Mouse (Mus musculus) bone marrow, adult 2 months (tissue): ENCODE data around the gene Usp38. TPM values are rescaled to one million over a fixed set of nuclear protein-coding genes. Genes with fewer than 3 reads are reported as not detected.

ENCODE experiments used
- H3K27ac ChIP-seq: fragments of 200-500 bp; 2 replicates; pipeline ENCODE4 v1.5.1; 2012; ENCODE audit warnings: low read depth, mild to moderate bottlenecking, control low read depth, inconsistent platforms, low read length; ENCODE audit not compliant: control insufficient read depth, poor library complexity, insufficient read depth
- H3K4me1 ChIP-seq: fragments of 200-500 bp; 2 replicates; pipeline ENCODE4 v1.6.1; 2011; ENCODE audit warnings: low read length; ENCODE audit not compliant: control insufficient read depth, insufficient read depth
- H3K4me3 ChIP-seq: fragments of 200-500 bp; replicated peaks from 2 replicates; pipeline ENCODE3; 2011; ENCODE audit warnings: mild to moderate bottlenecking, low read depth, low read length, control low read depth; ENCODE audit not compliant: control insufficient read depth
- CTCF ChIP-seq: fragments of 200-500 bp; IDR thresholded peaks from 2 replicates; pipeline ENCODE4 v1.5.1; 2011; ENCODE audit warnings: low read length, control low read depth; ENCODE audit not compliant: control insufficient read depth, insufficient read depth
- POLR2A ChIP-seq: fragments of 200-500 bp; IDR thresholded peaks from 2 replicates; pipeline ENCODE4 v1.6.1; 2011; ENCODE audit warnings: low read depth, mild to moderate bottlenecking, control low read depth, low read length, borderline replicate concordance; ENCODE audit not compliant: control insufficient read depth
- WGBS: fragments of 180-500 bp; shearing (Covaris S2); methylation state at CpG from one replicate; pipeline ENCODE4 v1.1.7; 2018; 5-methylcytosine and 5-hydroxymethylcytosine counted together
- polyA plus RNA-seq: library from polyadenylated mRNA; stranded (reverse); fragments of >200 nt; gene quantifications from 2 replicates; pipeline ENCODE4 v1.2.4, GENCODE M21; 2011; ENCODE audit warnings: low replicate concordance; ENCODE audit not compliant: missing spikeins, insufficient read depth, insufficient read length

Usp38 gene
- polyA plus RNA-seq, 1 experiment: 6.7 TPM

GRCm38 (mm10) chr8:80971150-80971549 lies 43.6 kb downstream of the Usp38 start:
- H3K4me3 ChIP-seq: no peak overlapping the region
- H3K27ac ChIP-seq: no peak overlapping the region
- TF ChIP-seq POLR2A: no peak
- TF ChIP-seq CTCF: no peak
- WGBS: 88% methylated on average over 9 of the region's 9 CpGs
- H3K4me1 ChIP-seq: no peaks in the 10 kb centered on the region; the same call in 1 of the 2 replicates

DNA sequence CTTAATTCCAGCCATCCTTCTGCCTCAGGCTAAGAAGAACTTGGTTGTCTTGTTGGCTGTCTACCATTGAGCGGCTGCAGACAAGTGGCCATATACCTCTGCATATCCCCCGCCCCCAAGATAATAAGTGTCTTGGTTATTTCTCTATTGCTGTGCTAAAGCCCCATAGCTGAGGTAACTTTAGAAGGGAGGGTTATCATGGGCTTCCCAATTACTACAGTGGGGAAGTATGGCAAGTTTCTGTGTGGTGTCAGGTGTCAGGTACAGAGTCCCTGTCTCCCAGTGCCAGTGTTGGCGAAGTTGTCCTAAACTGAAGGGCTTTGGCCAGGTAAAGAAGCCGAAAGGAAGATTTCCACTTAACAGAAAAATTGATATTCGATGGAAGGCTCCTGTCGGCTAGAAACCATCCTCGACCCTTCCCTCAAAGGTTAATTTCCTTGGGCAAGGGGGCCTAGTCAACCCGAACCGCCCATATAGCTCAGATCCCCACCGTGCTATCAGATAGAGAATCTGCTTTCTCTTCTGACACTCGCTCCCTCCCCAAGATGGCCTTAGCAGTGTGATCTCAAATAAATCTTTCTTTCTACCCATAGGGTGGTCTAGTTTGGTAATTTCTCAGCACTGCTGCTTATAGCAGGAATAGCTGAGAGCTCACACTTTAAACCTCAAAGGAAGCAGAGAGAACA lies 44.6 kb downstream of the Usp38 start:
- Histone ChIP-seq H3K4me3 (no peak overlapping the region), H3K27ac (no peak overlapping the region), H3K4me1 (no peaks in the 10 kb centered on the region; the same call in 1 of the 2 replicates)
- no peak for TF ChIP-seq CTCF
- TF ChIP-seq POLR2A: no peak
- WGBS: 84% methylated on average over 11 of the region's 11 CpGs

- Histone ChIP-seq H3K4me3 (no peak overlapping the region), H3K4me1 (no peaks in the 10 kb centered on the region; the same call in 1 of the 2 replicates), H3K27ac (no peak overlapping the region)
- WGBS: 38% methylated on average over 5 of the region's 5 CpGs
- TF ChIP-seq POLR2A (no peak), CTCF (no peak)
These were observed 45.3 kb downstream of the Usp38 start for GRCm38 (mm10) chr8:80969423-80969822.

- TF ChIP-seq CTCF (no peak), POLR2A (no peak)
These were observed 51.6 kb downstream of the Usp38 start for GRCm38 (mm10) chr8:80963095-80963494.

DNA sequence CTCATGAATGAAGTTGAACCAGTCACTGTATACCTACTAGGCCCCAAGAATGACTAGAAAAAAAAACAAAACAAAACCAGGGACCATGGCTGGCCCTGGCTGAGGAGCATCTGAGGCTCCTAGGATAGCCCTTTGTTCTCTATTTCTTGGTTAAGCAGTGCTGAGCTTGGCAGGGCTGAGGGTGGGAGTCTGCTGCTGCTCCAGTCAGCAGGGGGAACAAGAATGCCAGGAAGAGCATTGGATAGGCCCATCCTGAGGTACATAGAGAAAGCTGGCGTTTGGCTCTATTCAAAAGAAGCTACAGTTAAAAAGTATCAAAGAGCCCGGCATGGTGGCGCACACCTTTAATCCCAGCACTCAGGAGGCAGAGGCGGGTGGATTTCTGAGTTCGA lies 52.1 kb downstream of the Usp38 start:
- no peak overlapping the region for H3K27ac ChIP-seq
- 89% methylated on average over 5 of the region's 5 CpGs for WGBS

More at GRCm38 (mm10) chr8:80963095-80963494, 51.6 kb downstream of the Usp38 start:
- 71% methylated on average over 3 of the region's 3 CpGs for WGBS
- Histone ChIP-seq H3K4me1 (no peaks in the 10 kb centered on the region; the same call in 1 of the 2 replicates), H3K4me3 (no peak overlapping the region), H3K27ac (no peak overlapping the region)

GRCm38 (mm10) chr8:80961937-80962591 lies 52.7 kb downstream of the Usp38 start:
- no peak for TF ChIP-seq CTCF
- TF ChIP-seq POLR2A: no peak
- no peak overlapping the region for H3K27ac ChIP-seq
- no peak overlapping the region for H3K4me3 ChIP-seq
- 64% methylated on average over 7 of the region's 7 CpGs for WGBS
- no peaks in the 10 kb centered on the region for H3K4me1 ChIP-seq

More for the DNA sequence above, 52.1 kb downstream of the Usp38 start:
- Histone ChIP-seq H3K4me1 (no peaks in the 10 kb centered on the region; the same call in 1 of the 2 replicates), H3K4me3 (no peak overlapping the region)
- TF ChIP-seq CTCF (no peak), POLR2A (no peak)

GRCm38 (mm10) chr8:80961070-80961609 lies 53.6 kb downstream of the Usp38 start:
- 54% methylated on average over 4 of the region's 4 CpGs for WGBS
- H3K27ac ChIP-seq: no peak overlapping the region
- no peak overlapping the region for H3K4me3 ChIP-seq
- TF ChIP-seq POLR2A (no peak), CTCF (no peak)
- no peaks in the 10 kb centered on the region for H3K4me1 ChIP-seq

DNA sequence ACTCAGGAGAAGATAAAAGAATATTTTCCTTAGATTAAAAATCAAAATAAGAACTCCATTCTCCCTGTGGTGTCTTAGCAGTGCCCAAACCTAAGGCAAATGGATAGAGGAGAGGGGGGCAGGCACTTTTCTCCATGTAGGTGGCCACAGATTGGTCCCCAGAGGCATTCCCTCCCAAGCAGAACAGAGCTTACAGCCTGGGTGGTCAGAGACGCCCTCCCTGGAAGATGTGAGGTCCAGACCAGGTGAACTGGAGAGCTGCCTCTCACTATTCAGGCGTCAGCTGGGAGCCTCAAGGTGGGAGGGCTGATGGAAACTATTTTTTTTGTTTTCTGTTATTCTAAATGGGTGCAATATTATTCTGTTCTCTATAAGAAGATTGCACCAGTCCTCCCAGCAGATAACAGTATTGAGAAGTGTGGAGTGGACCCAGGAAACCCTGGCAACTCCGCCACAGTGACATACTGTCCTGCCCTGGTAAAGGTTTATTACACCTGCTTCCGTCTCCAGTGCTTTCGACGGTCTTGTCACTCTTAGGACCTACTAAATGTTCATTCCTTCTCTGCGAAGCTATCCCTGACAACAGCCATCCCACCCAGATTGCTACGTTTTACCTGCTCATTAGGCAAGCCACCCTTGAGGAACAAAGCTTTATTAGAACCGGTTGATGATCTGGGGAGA lies 55.0 kb downstream of the Usp38 start:
- Histone ChIP-seq H3K4me1 (no peaks in the 10 kb centered on the region), H3K4me3 (no peak overlapping the region), H3K27ac (no peak overlapping the region)
- 77% methylated on average over 9 of the region's 9 CpGs for WGBS
- TF ChIP-seq CTCF: no peak
- no peak for TF ChIP-seq POLR2A
